Mouse (Mus musculus) lung, adult 18-20 months (tissue): Measurements from ENCODE around the gene Efs.

ENCODE experiments used
- DNase-seq, 2 experiments: peaks; one replicate each; pipeline ENCODE4 v3.0.0; 2022; ENCODE audit warnings: mixed read lengths in 2 of 2

The Efs gene

DNA sequence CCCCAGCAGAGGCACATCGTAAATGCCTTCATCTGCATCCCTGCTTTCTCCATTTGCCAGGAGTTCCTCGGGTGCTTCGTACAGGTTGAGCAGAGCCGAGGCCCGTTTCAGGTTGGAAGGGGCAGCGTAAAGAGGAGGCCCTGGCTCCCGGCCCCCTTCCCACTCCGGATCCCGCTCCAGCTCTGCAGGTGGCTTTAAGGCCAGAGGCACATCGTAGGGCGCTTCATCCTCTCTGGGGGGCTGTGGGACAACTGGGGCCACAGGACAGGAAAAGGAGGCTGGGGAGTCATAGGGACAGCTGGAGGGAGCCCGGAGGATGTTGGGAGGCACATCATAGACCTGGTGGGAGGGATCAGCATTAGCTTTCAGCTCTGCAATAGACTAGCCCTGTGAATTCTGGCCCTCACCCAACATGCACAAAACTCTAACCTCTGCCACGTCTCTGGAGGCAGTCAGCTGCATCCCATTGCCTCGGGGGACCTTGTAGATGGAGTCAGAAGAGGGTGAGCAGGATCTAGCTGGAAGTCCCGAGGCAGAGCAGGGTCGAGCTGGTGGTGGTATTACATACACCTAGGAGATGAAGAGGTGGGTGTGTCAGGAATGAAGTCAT is 5.7 kb downstream of the Efs start:
- DNase-seq: no peak

DNA sequence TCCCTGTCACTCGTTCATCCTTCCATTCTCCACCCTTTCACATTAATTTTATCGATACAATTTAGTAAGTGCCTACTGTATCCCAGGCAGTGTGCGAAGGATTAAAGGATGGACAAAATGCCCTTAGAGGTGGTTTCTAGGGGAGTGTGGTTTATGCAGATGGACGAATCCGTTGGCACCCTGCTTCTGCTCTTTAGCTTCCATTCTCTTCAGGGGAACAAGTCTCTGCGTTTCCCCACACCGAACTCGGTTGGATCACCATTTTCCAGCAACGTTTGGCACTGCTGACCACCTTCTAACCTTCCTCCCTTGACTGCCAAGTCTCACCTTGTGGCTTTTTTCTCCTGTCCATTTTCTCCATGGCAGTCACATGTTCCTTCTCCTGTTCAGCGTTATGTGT is 12.6 kb downstream of the Efs start:
- no peak for DNase-seq

GRCm38 (mm10) chr14:54912886-54913285 is 13.0 kb downstream of the Efs start, which contains the start of gene Slc22a17:
Gene Slc22a17, minus strand, starts transcription at chr14:54913132.
- DNase-seq: peak; percentile 67 to 70

- DNase-seq: no peak
These were observed 13.6 kb downstream of the Efs start for GRCm38 (mm10) chr14:54912109-54912850.

DNA sequence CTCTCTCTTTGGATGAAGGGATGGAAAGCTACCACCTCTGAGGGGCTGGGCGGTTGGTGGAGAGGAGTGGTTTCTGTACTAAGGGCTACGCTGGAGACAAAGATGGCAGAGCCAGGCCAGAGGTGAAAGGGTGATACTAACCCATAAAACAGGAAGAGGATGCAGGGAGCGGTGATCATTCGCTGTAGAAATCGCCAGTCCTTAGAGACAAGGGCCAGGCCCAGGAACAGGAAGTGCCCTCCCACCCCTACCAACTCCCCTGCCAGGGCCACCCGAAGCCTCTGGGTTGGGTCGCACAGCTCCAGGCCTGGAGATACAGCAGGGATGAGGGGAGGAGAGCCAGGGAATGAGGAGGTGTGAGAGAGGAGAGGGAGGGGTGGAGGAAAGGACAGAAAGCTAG is 17.2 kb downstream of the Efs start:
- DNase-seq: no peak

GRCm38 (mm10) chr14:54903641-54904040 is 22.3 kb downstream of the Efs start:
- no peak for DNase-seq

DNA sequence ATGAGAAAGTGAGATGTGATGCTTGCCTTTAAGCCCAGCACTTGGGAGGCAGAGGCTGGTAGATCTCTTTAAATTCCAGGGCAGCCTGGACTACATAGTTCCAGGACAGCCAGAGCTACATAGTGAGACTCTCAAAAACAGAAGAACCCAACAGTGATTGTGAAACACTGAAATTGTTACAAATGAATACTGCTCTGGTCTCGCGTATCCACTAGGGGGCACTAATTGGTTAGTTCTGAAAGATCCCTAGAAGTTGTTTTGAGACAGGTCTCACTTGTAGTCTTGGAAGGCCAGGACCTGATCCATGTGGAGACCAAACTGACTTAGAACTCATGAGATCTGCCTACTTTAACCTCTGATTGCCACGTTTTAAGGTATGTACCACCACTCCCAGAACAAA is 25.5 kb downstream of the Efs start:
- peak; percentile 70 to 79 for DNase-seq

DNA sequence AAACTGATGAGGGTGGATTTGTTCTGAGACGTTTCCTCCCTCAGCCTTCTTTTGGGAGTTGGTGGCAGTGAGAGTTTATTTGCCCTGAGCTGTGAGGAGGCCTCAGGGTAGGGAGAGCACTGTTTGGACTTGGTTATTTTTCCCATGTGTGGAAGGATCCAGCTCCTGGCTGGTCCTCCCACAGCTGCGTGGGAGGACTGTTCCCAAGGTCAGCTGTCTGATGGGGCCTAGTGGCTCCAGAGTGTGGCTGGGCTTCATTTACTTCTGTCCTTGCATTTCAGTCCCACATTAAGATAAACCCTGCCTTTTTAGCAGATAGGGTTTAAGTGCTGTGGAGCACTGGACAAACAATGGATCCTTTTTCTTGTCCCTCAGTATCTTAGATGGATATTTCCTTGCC is 28.5 kb downstream of the Efs start:
- DNase-seq: no peak

- DNase-seq: peak; percentile 64 to 70
These were observed 31.4 kb downstream of the Efs start for GRCm38 (mm10) chr14:54894296-54895151.

- DNase-seq: peak; percentile 99
These were observed 32.2 kb downstream of the Efs start for GRCm38 (mm10) chr14:54893651-54894181.

DNA sequence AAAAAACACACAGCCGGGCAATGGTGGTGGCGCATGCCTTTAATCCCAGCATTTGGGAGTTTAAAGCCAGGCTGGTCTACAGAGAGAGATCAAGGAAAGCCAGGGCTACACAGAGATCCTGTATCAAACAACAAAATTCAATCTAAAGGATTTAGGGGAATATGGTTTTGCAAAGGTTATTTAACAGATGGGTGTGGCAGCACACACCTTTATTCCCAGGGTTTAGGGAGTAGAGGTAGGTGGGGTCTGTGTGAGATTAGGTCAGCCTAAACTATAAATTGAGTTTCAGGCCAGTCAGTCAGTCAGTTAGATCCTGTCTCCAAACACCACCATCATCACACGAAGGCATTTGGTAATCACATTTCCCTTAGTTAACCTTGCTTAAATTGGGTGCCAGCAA is 33.7 kb downstream of the Efs start, which contains the start of gene Pabpn1:
Gene Pabpn1 (plus strand): TSS at position 301 of the 400 bp plus-strand sequence.
- no peak for DNase-seq

DNA sequence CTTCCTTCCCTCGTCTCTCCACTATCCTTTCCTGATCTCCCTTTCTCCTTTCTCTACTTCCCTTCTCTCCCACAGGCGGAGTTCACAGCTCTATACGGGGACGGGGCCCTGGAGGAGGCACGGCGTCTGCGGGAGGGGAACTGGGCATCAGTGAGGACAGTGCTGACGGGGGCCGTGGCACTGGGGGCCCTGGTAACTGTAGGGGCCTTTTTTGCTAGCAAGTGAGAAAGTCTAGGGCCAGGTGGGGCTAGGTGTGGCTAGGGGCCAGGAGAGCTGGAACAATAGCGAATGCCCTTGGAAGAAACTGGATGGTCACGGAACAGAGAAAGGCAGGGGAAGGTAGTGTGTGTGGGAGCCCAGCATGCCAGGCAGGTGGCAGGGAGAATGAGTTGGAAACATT is 40.6 kb downstream of the Efs start:
- no peak for DNase-seq

GRCm38 (mm10) chr14:54884022-54884712 is 41.8 kb downstream of the Efs start:
- DNase-seq: no peak

- peak; percentile 82 to 89 for DNase-seq
These were observed 42.5 kb downstream of the Efs start, which contains the start of the genes Bcl2l2 and Gm20521 for GRCm38 (mm10) chr14:54883154-54884021. Gene Bcl2l2, plus strand, starts transcription at chr14:54883377. Gene Gm20521, plus strand, starts transcription at chr14:54883441.

DNA sequence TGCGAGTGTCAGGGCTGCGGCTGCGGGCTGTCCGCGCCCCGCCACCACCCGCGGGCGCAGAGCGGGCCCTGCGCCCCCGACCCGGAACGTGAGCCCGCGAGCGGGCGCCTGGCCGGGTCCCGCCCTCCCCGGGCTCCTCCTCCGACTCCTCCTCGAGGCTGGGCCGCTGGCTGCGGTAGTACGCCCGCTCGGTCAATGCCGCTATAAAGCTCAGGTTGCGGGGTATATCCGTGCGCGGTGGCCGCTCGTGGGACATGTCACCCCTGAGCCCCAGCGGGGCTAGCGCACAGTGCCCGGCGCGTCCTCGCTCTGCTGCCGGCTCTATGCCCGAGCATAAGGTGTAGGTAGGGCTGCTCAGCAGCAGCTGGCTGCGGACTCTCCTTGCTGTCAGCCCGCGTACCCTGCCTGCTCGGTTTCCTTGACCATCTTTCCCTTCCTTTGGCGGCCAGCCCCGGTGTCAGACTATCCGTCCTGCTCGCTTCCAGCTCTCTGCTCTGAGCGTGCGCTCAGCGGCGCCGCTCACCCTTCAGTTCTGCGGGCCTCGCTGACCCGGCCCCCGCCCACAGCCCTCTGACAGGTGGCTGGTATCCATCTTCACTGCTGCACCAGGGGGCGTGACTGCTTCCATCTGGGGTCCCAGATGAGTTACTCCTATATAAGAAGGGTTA is 48.7 kb downstream of the Efs start, which contains the start of gene Ppp1r3e:
Gene Ppp1r3e (minus strand): TSS at position 503 of the 668 bp plus-strand sequence.
- DNase-seq: peak; percentile 72

DNA sequence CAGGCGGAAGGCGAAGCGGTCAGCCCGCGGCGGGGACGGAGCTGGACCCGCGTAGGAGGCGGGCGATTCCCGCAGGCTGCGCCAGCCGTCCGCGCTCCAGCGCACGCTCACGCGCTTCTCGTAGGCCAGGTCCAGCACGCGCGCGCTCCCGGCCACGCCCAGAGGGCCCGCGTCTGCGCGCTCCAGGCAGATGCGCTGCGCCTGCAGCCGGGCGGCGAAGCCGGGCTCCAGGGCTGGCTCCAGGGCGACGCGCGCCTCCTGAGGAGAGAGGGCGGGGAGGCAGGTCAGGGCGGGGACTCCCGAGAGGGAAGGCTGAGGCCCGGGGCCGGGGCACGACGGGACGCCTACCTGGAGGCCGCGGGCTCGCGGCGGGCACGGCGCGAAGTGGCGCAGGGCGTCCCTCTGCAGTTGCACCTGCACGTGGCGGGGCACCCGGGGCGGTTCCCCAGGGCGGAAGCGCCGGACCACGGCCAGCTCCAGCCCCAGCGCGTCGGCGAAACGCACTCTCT is 49.3 kb downstream of the Efs start:
- DNase-seq: peak; percentile 91 to 94

DNA sequence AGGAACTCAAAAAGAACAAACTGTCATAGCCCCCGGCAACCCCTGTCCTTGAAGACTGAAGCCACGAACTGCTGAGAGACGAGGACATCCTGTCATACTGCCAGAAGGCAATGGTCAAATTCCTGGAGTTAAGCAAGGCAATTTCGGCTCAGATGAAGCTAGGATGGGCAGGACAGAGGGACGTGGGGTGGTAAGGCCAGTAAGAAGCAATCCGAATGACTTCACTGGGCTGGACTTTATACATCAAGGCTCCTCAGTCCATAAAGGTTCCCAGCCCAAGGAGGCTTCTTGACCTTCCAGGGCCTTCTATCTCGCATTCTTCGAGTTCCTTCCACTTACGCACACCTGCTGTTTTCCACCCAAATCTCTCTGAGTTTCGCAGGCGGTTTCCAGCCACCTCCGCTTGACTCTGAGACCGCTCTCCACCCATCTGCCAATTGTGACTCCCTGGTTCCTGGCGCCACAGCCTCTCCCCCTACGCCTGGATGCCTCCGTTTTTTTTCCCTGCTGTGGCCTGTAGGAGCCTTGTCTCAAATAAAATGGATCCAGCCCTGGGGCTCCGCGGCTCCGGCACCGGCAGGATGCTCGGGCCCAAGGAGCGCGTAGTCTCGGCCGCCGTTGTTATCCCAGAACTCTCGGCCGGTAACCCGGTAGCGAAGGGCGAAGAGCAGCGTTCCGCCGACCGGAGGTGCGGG is 49.9 kb downstream of the Efs start:
- peak in 1 of 2 experiments; percentile 45 for DNase-seq

- DNase-seq: no peak
These were observed 51.8 kb downstream of the Efs start for GRCm38 (mm10) chr14:54874165-54874564.

- no peak for DNase-seq
These were observed 55.1 kb downstream of the Efs start, which contains the start of gene Homez for GRCm38 (mm10) chr14:54870861-54871260. Gene Homez, minus strand, starts transcription at chr14:54870961.

- no peak for DNase-seq
These were observed 57.9 kb downstream of the Efs start for GRCm38 (mm10) chr14:54868026-54868425.
